Mouse (Mus musculus) Patski (cell line): ENCODE data around the gene Padi4. TPM values are rescaled to one million over a fixed set of nuclear protein-coding genes. Genes with fewer than 3 reads are reported as not detected.

Source experiments
- ATAC-seq: fragments of 100-300 bp; one replicate; pipeline ENCODE4 v1.8.0; 2021
- CTCF ChIA-PET: fragments of 350-600 bp; sonication (Branson Sonifier 250); formaldehyde crosslinking; loops from one replicate; lab custom pipeline; 2022; ENCODE audit warnings: inconsistent platforms; lab: Charles Lee
- POLR2A ChIA-PET: fragments of 350-600 bp; sonication (Branson Sonifier 250); formaldehyde crosslinking; loops from one replicate; lab custom pipeline; 2022; ENCODE audit warnings: antibody characterized with exemption, inconsistent platforms; lab: Charles Lee
- DNase-seq: peaks from one replicate; pipeline ENCODE4 v3.0.0-alpha.2; 2011; ENCODE audit warnings: low read depth, low spot score
- H3K27me3 ChIP-seq: fragments of 371-371 bp; one replicate; pipeline ENCODE4 v1.5.1; 2021
- CTCF ChIP-seq: fragments of 100-300 bp; IDR thresholded peaks from one replicate; pipeline ENCODE4 v1.5.1; 2021
- in situ Hi-C: fragments of 300-500 bp; cut with MboI; formaldehyde crosslinking; loops from 3 replicates; pipeline ENCODE4 v1.11.1; 2018; ENCODE audit warnings: low pct_unique_long_range_greater_than_20kb, mixed read lengths
- polyA plus RNA-seq: library from polyadenylated mRNA; unstranded; gene quantifications from one replicate; pipeline ENCODE4 v1.2.3, GENCODE M21; 2021

The Padi4 gene
- polyA plus RNA-seq, 1 experiment from 2014 or later: 0.04 TPM

DNA sequence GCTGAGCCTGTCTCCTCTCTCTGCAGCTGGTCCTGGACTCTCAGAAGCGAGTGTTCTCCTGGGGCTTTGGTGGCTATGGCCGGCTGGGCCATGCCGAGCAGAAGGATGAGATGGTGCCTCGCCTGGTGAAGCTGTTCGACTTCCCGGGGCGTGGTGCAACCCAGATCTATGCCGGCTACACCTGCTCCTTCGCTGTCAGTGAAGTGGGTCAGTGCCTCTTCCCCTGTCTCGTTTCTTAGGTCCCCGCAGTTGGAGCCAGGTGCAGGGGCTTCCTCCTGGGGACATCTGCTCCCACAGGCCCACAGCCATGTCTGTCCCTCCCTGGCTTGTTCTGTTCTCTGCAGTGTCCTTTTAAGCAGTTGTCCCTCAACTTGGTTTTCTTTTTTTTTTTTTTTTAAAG, 57.0 kb downstream of the Padi4 start:
- no peaks in the 10 kb centered on the region for H3K27me3 ChIP-seq
- ATAC-seq: no peak
- in situ Hi-C loops: no loop called here
- ChIA-PET CTCF (no interaction called here), POLR2A (no interaction called here)
- no peak for DNase-seq
- no peak for TF ChIP-seq CTCF

GRCm38 (mm10) chr4:140714586-140714985, 59.5 kb downstream of the Padi4 start:
- TF ChIP-seq CTCF: no peak
- in situ Hi-C loops: loop anchor here (5.0 kb wide), 1 partner anchor 37 kb away; no protein-coding TSS in a partner anchor
- DNase-seq: no peak
- H3K27me3 ChIP-seq: no peaks in the 10 kb centered on the region
- ChIA-PET POLR2A (interaction anchor here (1.2 kb wide), 1 partner anchor 14 kb away, joined by 4 read pairs; the partner anchor contains the start of gene Rcc2), CTCF (interaction anchor here (4.7 kb wide), 1 partner anchor 34 kb away, joined by 29 read pairs; no protein-coding TSS in a partner anchor)
- no peak for ATAC-seq

- peak; percentile 41 for DNase-seq
- CTCF ChIA-PET: interaction anchor here (0.6 to 4.7 kb wide), 7 partner anchors 10 to 122 kb away, joined by 3 to 29 read pairs (median 6); no protein-coding TSS in a partner anchor
- POLR2A ChIA-PET: interaction anchor here (0.8 to 1.2 kb wide), 2 partner anchors 13 to 26 kb away, joined by 3 to 4 read pairs; partner anchors contain the start of gene Rcc2
- no peak for TF ChIP-seq CTCF
- no peak for ATAC-seq
- in situ Hi-C loops: loop anchor here (5.0 kb wide), 1 partner anchor 36 kb away; no protein-coding TSS in a partner anchor
- H3K27me3 ChIP-seq: no peaks in the 10 kb centered on the region
Observed at GRCm38 (mm10) chr4:140713480-140714365, 60.3 kb downstream of the Padi4 start.

DNA sequence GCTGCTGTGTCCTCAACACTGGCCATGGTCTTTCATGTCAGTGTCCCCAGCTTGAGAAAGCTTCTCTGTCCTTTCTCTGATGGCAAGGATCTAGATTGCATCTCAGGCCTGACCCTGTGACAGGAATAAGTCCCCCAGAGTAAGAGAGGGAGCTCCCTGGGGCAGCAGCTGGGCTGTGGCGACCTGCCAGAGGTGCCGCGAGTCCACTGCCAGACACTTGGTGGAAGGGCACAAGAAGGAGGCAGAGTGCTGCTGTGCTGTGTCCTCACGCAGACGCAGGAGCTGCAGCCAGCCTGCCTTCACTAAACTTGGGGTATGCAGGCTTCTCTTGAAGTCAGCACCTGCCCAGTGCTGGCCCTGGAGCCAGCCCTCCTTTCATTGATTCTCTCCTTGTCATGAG, 62.7 kb downstream of the Padi4 start:
- DNase-seq: no peak
- in situ Hi-C loops: loop anchor here (5.0 kb wide), 1 partner anchor 34 kb away; no protein-coding TSS in a partner anchor
- CTCF ChIA-PET: interaction anchor here (4.7 kb wide), 1 partner anchor 31 kb away, joined by 29 read pairs; no protein-coding TSS in a partner anchor
- ATAC-seq: no peak
- POLR2A ChIA-PET: no interaction called here
- no peak for TF ChIP-seq CTCF
- H3K27me3 ChIP-seq: no peaks in the 10 kb centered on the region

GRCm38 (mm10) chr4:140710781-140711180, 63.3 kb downstream of the Padi4 start:
- H3K27me3 ChIP-seq: no peaks in the 10 kb centered on the region
- ChIA-PET CTCF (no interaction called here), POLR2A (no interaction called here)
- no peak for TF ChIP-seq CTCF
- no peak for ATAC-seq
- in situ Hi-C loops: loop anchor here (5.0 kb wide), 1 partner anchor 33 kb away; no protein-coding TSS in a partner anchor
- no peak for DNase-seq

- no peak for ATAC-seq
- H3K27me3 ChIP-seq: no peaks in the 10 kb centered on the region
- ChIA-PET POLR2A (no interaction called here), CTCF (no interaction called here)
- DNase-seq: no peak
- TF ChIP-seq CTCF: no peak
- in situ Hi-C loops: loop anchor here (5.0 kb wide), 1 partner anchor 32 kb away; no protein-coding TSS in a partner anchor
Observed at GRCm38 (mm10) chr4:140709617-140710016, 64.4 kb downstream of the Padi4 start.

GRCm38 (mm10) chr4:140709111-140709510, 64.9 kb downstream of the Padi4 start:
- no peak for TF ChIP-seq CTCF
- ChIA-PET CTCF (no interaction called here), POLR2A (no interaction called here)
- DNase-seq: no peak
- no peak for ATAC-seq
- in situ Hi-C loops: no loop called here
- H3K27me3 ChIP-seq: no peaks in the 10 kb centered on the region

DNA sequence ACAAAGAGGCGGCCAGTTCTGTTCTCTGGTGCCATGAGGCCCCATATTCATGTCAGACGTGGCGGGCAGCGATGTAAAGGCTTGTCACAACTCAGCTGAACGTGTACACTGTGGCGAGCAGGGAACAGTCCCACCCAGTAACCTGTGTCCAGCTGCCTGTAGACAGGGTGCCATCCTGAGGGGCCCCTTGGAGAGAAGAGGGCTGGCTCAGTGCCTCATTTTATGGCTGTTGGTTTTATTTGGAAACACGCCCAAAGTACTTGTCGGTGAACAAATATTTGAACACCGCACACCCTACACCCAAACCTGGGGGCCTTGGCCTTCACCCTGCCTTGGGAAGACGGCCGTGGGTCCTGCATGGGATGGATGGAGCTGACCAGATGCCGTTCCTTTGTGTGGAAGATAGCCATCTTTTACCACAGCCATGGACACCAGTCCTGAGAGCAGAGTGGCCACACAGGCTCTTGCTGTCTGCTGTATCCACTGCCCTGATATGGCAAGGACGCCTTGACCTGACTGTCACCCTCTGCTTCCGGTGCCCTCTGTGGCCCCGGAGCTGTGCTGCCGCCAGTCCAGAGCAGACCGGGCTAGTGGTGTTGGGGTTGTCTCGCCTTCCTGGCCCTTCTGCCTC, 65.6 kb downstream of the Padi4 start:
- no peaks in the 10 kb centered on the region for H3K27me3 ChIP-seq
- no peak for TF ChIP-seq CTCF
- ATAC-seq: no peak
- ChIA-PET POLR2A (no interaction called here), CTCF (no interaction called here)
- in situ Hi-C loops: no loop called here
- DNase-seq: no peak

GRCm38 (mm10) chr4:140707615-140708014, 66.4 kb downstream of the Padi4 start:
- ChIA-PET CTCF (no interaction called here), POLR2A (interaction anchor here (0.5 kb wide), 1 partner anchor 160 kb away, joined by 3 read pairs; no protein-coding TSS in a partner anchor)
- in situ Hi-C loops: no loop called here
- DNase-seq: no peak
- no peaks in the 10 kb centered on the region for H3K27me3 ChIP-seq
- ATAC-seq: no peak
- TF ChIP-seq CTCF: no peak

DNA sequence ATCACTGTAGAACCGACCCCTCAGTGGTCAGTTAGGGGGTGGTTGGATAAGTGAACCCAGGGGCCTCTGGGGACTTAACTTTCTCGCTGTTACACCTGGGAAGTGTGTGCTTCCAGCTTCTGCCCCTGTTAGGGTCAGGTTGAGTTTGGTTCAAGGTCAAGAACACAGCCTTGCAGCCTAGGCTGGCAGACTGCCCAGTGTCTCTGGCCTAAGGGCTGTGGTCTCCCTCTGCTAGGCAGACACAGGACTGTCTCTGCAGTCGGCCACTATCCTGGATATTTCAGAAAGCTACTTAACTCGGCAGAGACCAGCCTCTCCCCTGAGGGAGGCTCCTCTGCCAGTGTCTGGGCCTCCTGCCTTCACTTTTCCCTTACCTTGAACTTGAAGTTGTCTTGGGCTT, 69.9 kb downstream of the Padi4 start:
- no peaks in the 10 kb centered on the region for H3K27me3 ChIP-seq
- ChIA-PET POLR2A (no interaction called here), CTCF (interaction anchor here (3.7 kb wide), 1 partner anchor 9 kb away, joined by 13 read pairs; no protein-coding TSS in a partner anchor)
- in situ Hi-C loops: no loop called here
- ATAC-seq (no peak), DNase-seq (no peak)
- no peak for TF ChIP-seq CTCF
